ENCODE assay signal across 35 mouse cellular contexts in the genomic region with DNA sequence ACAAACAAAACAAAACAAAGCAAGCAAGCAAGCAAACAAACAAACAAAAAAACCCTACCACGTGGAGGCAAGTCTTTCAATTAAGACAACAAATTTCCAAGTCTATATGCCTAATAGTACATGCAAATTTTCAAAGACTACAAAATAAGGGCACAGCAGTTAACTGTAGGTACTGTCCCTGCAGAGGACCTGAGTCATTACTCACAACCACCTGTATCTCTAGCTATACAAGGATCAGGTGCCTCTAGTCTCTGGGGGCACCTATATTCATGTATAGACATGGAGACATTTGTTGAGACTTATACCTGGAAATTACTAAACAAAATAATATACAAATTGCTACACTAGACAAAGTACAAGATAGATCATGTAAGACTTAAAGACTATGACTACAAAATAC.
"Had no signal": no experiment of that assay in that cellular context is flagged by ENCODE, and none has a peak within 500 bp of the region (broad histone marks: within the 10 kb centered on the region; RNA-seq: fewer than 3 reads in every experiment).

No protein-coding gene starts in this region.

- H3K4me1 ChIP-seq: heart, embryonic 10.5 days; hindbrain, embryonic 10.5 days; hindbrain, embryonic 12.5 days; intestine, embryonic 15.5 days had no signal

- H3K27ac ChIP-seq: heart, embryonic 10.5 days; heart, embryonic 13.5 days; heart, embryonic 15.5 days; hindbrain, embryonic 10.5 days; hindbrain, embryonic 12.5 days; hindbrain, embryonic 13.5 days; hindbrain, embryonic 14.5 days; hindbrain, embryonic 15.5 days; hindbrain, postnatal 0 days; intestine, embryonic 15.5 days; kidney, embryonic 15.5 days; kidney, postnatal 0 days; layer of hippocampus, adult 2 months had no signal

- H3K4me2 ChIP-seq: heart, embryonic 11.5 days; heart, embryonic 12.5 days; heart, embryonic 13.5 days; heart, embryonic 15.5 days; hindbrain, embryonic 12.5 days; hindbrain, embryonic 13.5 days; hindbrain, embryonic 14.5 days; hindbrain, embryonic 15.5 days; intestine, embryonic 15.5 days; kidney, embryonic 15.5 days had no signal

- H3K9ac ChIP-seq: heart, embryonic 12.5 days; heart, embryonic 13.5 days; heart, embryonic 15.5 days; hindbrain, embryonic 12.5 days; hindbrain, embryonic 13.5 days; hindbrain, embryonic 14.5 days; hindbrain, embryonic 15.5 days; intestine, embryonic 15.5 days; kidney, embryonic 15.5 days had no signal

- H3K9me3 ChIP-seq: heart, embryonic 10.5 days; heart, embryonic 12.5 days; heart, embryonic 13.5 days; heart, embryonic 15.5 days; hindbrain, embryonic 10.5 days; hindbrain, embryonic 12.5 days; hindbrain, embryonic 13.5 days; hindbrain, embryonic 15.5 days; intestine, embryonic 15.5 days; kidney, embryonic 15.5 days had no signal

- DNase-seq: heart, postnatal 10 days; heart, postnatal 14 days; heart, postnatal 36 days; heart, postnatal 4 days; kidney, adult 11 months; kidney, adult 18-20 months; kidney, adult 2 months; kidney, adult 8-10 months; kidney, adult 9 months; kidney, postnatal 10 days; kidney, postnatal 14 days; kidney, postnatal 25 days; kidney, postnatal 36 days; kidney, postnatal 4 days; layer of hippocampus, adult 9-11 months; layer of hippocampus, postnatal 36 days had no signal

- H3K36me3 ChIP-seq: heart, embryonic 10.5 days; heart, embryonic 12.5 days; heart, embryonic 13.5 days; heart, embryonic 15.5 days; hindbrain, embryonic 10.5 days; hindbrain, embryonic 12.5 days; hindbrain, embryonic 13.5 days; hindbrain, embryonic 15.5 days; intestine, embryonic 15.5 days; kidney, embryonic 15.5 days had no signal

- ATAC-seq: hindbrain, embryonic 16.5 days; hindbrain, postnatal 0 days; inflammation-experienced regulatory T-cells, adult 6 months; intestine, embryonic 15.5 days; intestine, embryonic 16.5 days; intestine, postnatal 0 days had no signal

- H3K27me3 ChIP-seq: heart, embryonic 12.5 days; heart, embryonic 13.5 days; heart, embryonic 15.5 days; hindbrain, embryonic 12.5 days; hindbrain, embryonic 13.5 days; hindbrain, embryonic 15.5 days; intestine, embryonic 15.5 days; kidney, embryonic 15.5 days had no signal

- H3K4me3 ChIP-seq: heart, embryonic 10.5 days; heart, embryonic 12.5 days; heart, embryonic 13.5 days; heart, embryonic 15.5 days; hindbrain, embryonic 10.5 days; hindbrain, embryonic 12.5 days; hindbrain, embryonic 13.5 days; hindbrain, embryonic 15.5 days; intestine, embryonic 15.5 days; kidney, embryonic 15.5 days; layer of hippocampus, adult 2 months had no signal
